Mouse (Mus musculus) kidney, postnatal 0 days (tissue): ENCODE data around the gene Fam53b. TPM values are rescaled to one million over a fixed set of nuclear protein-coding genes. Genes with fewer than 3 reads are reported as not detected.

Source experiments
- ATAC-seq: fragments of 200-750 bp; cut with Nextera tagmentation; replicated peaks from 2 replicates; pipeline ENCODE4 v1.8.0; 2017; ENCODE audit warnings: low read depth, moderate number of reproducible peaks, moderate TSS enrichment, moderate library complexity; ENCODE audit not compliant: low FRiP score
- DNase-seq: peaks from one replicate; pipeline ENCODE4 v3.0.0-alpha.2; 2016; ENCODE audit warnings: low spot score
- H3K27ac ChIP-seq: fragments of 300-500 bp; sonication (generic); 2 replicates; pipeline ENCODE4 v1.5.1; 2014; ENCODE audit warnings: mild to moderate bottlenecking
- H3K27me3 ChIP-seq: fragments of 300-500 bp; sonication (generic); 2 replicates; pipeline ENCODE4 v1.6.1; 2014; ENCODE audit warnings: low read length, mixed read lengths; ENCODE audit not compliant: insufficient read depth
- H3K36me3 ChIP-seq: fragments of 300-500 bp; sonication (generic); 2 replicates; pipeline ENCODE4 v1.6.1; 2014; ENCODE audit warnings: low read length, mixed read lengths; ENCODE audit not compliant: insufficient read depth
- H3K4me1 ChIP-seq: fragments of 300-500 bp; sonication (generic); replicated peaks from 2 replicates; pipeline ENCODE4 v1.6.1; 2014; ENCODE audit warnings: antibody characterized with exemption, low read length, mixed read lengths; ENCODE audit not compliant: insufficient read depth
- H3K4me2 ChIP-seq: fragments of 300-500 bp; sonication (generic); 2 replicates; pipeline ENCODE4 v1.6.1; 2014; ENCODE audit warnings: mild to moderate bottlenecking, low read length, moderate library complexity, mixed read lengths
- H3K4me3 ChIP-seq: fragments of 300-500 bp; sonication (generic); replicated peaks from 2 replicates; pipeline ENCODE4 v1.5.1; 2014; ENCODE audit warnings: low read depth, low read length
- H3K9ac ChIP-seq: fragments of 300-500 bp; sonication (generic); 2 replicates; pipeline ENCODE4 v1.6.1; 2014; ENCODE audit warnings: low read depth, low read length
- H3K9me3 ChIP-seq: fragments of 300-500 bp; sonication (generic); replicated peaks from 2 replicates; pipeline ENCODE4 v1.6.1; 2016; ENCODE audit warnings: low read length, inconsistent platforms, mixed read lengths
- CTCF ChIP-seq: IDR thresholded peaks from 2 replicates; pipeline ENCODE4 v1.5.1; 2016; ENCODE audit warnings: antibody characterized with exemption, low read depth, mild to moderate bottlenecking, moderate library complexity
- WGBS: fragments of 180-500 bp; shearing (Covaris S2); extraction: QIAGEN DNeasy Blood & Tissue Kit; methylation state at CpG from one replicate; pipeline ENCODE4 v1.1.7; 2014; 5-methylcytosine and 5-hydroxymethylcytosine counted together
- polyA plus RNA-seq: library from polyadenylated mRNA; unstranded; fragments of >200 nt; fragmentation: Nextera tagmentation; extraction: Ambion mirVana; gene quantifications from 2 replicates; pipeline ENCODE4 v1.2.1, GENCODE M21; 2015

Fam53b gene
- polyA plus RNA-seq, 1 experiment from 2014 or later: 17.5 TPM

GRCm38 (mm10) chr7:132786522-132786921 is 27.2 kb downstream of the Fam53b start:
- Histone ChIP-seq H3K27me3 (no peaks in the 10 kb centered on the region), H3K4me2 (no peak overlapping the region), H3K27ac (peak overlapping the region; percentile 66), H3K9ac (no peak overlapping the region), H3K4me3 (no peak overlapping the region), H3K9me3 (no peaks in the 10 kb centered on the region), H3K4me1 (peaks cover 27% of the 10 kb centered on the region; the same call in 1 of the 2 replicates), H3K36me3 (no peaks in the 10 kb centered on the region)
- WGBS: 37% methylated on average over 4 of the region's 4 CpGs
- TF ChIP-seq CTCF: no peak
- peak; percentile 37 for DNase-seq
- peak; percentile 41; the same call in 1 of the 2 replicates for ATAC-seq

- DNase-seq: peak; percentile 65
- peak overlapping the region; percentile 66 for H3K27ac ChIP-seq
- no peak overlapping the region for H3K4me3 ChIP-seq
- no peak overlapping the region for H3K9ac ChIP-seq
- H3K4me2 ChIP-seq: no peak overlapping the region
- H3K36me3 ChIP-seq: no peaks in the 10 kb centered on the region
- no peak for ATAC-seq
- 28% methylated on average over 7 of the region's 7 CpGs for WGBS
- no peaks in the 10 kb centered on the region for H3K9me3 ChIP-seq
- H3K27me3 ChIP-seq: no peaks in the 10 kb centered on the region
- H3K4me1 ChIP-seq: peaks cover 32% of the 10 kb centered on the region; the same call in 1 of the 2 replicates
- TF ChIP-seq CTCF: no peak
Observed at GRCm38 (mm10) chr7:132786011-132786410, 27.7 kb downstream of the Fam53b start.

- Histone ChIP-seq H3K36me3 (no peaks in the 10 kb centered on the region), H3K9me3 (no peaks in the 10 kb centered on the region), H3K9ac (no peak overlapping the region), H3K27ac (peak overlapping the region; percentile 31; the same call in 1 of the 2 replicates), H3K27me3 (no peaks in the 10 kb centered on the region), H3K4me1 (peaks cover 42% of the 10 kb centered on the region; the same call in 1 of the 2 replicates), H3K4me2 (no peak overlapping the region), H3K4me3 (no peak overlapping the region)
- ATAC-seq (no peak), DNase-seq (no peak)
- TF ChIP-seq CTCF: no peak
- WGBS: 65% methylated on average over 5 of the region's 5 CpGs
Observed at GRCm38 (mm10) chr7:132784101-132784500, 29.6 kb downstream of the Fam53b start.

- peak overlapping the region; percentile 66; the same call in 1 of the 2 replicates for H3K27ac ChIP-seq
- 56% methylated on average over 6 of the region's 6 CpGs for WGBS
- no peak overlapping the region for H3K9ac ChIP-seq
- H3K36me3 ChIP-seq: 0 out of 2 replicates have a peak, but pooled peaks cover 5% of the 10 kb centered on the region
- H3K9me3 ChIP-seq: no peaks in the 10 kb centered on the region
- H3K4me1 ChIP-seq: peaks cover 40% of the 10 kb centered on the region
- DNase-seq (no peak), ATAC-seq (no peak)
- TF ChIP-seq CTCF: no peak
- H3K27me3 ChIP-seq: no peaks in the 10 kb centered on the region
- H3K4me3 ChIP-seq: no peak overlapping the region
- H3K4me2 ChIP-seq: no peak overlapping the region
Observed at GRCm38 (mm10) chr7:132781850-132782249, 31.8 kb downstream of the Fam53b start.

- TF ChIP-seq CTCF: peak; percentile 43; the same call in 1 of the 2 replicates
- H3K9ac ChIP-seq: no peak overlapping the region
- ATAC-seq: no peak; the same call in 1 of the 2 replicates
- peak overlapping the region; percentile 66 for H3K27ac ChIP-seq
- no peak overlapping the region for H3K4me3 ChIP-seq
- WGBS: 28% methylated on average over 7 of the region's 7 CpGs
- peak; percentile 60 for DNase-seq
- H3K4me1 ChIP-seq: peaks cover 35% of the 10 kb centered on the region
- H3K9me3 ChIP-seq: no peaks in the 10 kb centered on the region
- H3K27me3 ChIP-seq: no peaks in the 10 kb centered on the region
- H3K36me3 ChIP-seq: 0 out of 2 replicates have a peak, but pooled peaks cover 5% of the 10 kb centered on the region
- no peak overlapping the region for H3K4me2 ChIP-seq
Observed at GRCm38 (mm10) chr7:132781130-132781814, 32.4 kb downstream of the Fam53b start.

- Histone ChIP-seq H3K27ac (peak overlapping the region; percentile 66), H3K4me1 (peaks cover 29% of the 10 kb centered on the region), H3K9me3 (no peaks in the 10 kb centered on the region), H3K9ac (no peak overlapping the region), H3K4me3 (no peak overlapping the region), H3K4me2 (no peak overlapping the region), H3K27me3 (no peaks in the 10 kb centered on the region), H3K36me3 (0 out of 2 replicates have a peak, but pooled peaks cover 6% of the 10 kb centered on the region)
- DNase-seq (peak; percentile 58), ATAC-seq (peak; percentile 76; the same call in 1 of the 2 replicates)
- 34% methylated on average over 4 of the region's 4 CpGs for WGBS
- peak; percentile 45 for TF ChIP-seq CTCF
Observed at GRCm38 (mm10) chr7:132780611-132781010, 33.1 kb downstream of the Fam53b start.
